8 mouse cellular contexts compared by ENCODE assay signal in genomic region chr5:134373912-134374488, GRCm38 (mm10). TPM values are rescaled to one million over a fixed set of nuclear protein-coding genes. Genes with fewer than 3 reads are reported as not detected.
A peak's percentile ranks its signal among the peaks of the same experiment; 100 is the strongest.
DNase-seq lines count a peak whose midpoint lies in the region; ATAC-seq and TF ChIP-seq lines count a peak whose summit lies in the region.

No protein-coding gene starts in this region.

- H3K4me2 ChIP-seq in neural tube, embryonic 11.5 days (ENCODE audit: low read depth) = no peak overlapping the region

- H3K27me3 ChIP-seq in liver, adult 2 months (ENCODE audit: control insufficient read depth, insufficient read depth, low read length) = no peaks in the 10 kb centered on the region
- no peaks in the 10 kb centered on the region for H3K27me3 ChIP-seq in neural tube, embryonic 11.5 days (ENCODE audit: control insufficient read depth, insufficient read depth, low read length)

- no peak overlapping the region for H3K9ac ChIP-seq in liver, adult 2 months (ENCODE audit: low read depth, low read length)
- H3K9ac ChIP-seq in neural tube, embryonic 11.5 days (ENCODE audit: low read length) = no peak overlapping the region

- H3K9me3 ChIP-seq in neural tube, embryonic 11.5 days (ENCODE audit: control insufficient read depth, low read length) = no peaks in the 10 kb centered on the region

- 65% methylated on average over 9 of the region's 9 CpGs for WGBS in liver, adult 2 months
- WGBS in neural tube, embryonic 11.5 days = 72% methylated on average over 9 of the region's 9 CpGs

- TF ChIP-seq CTCF in liver, adult 2 months (IDR thresholded peaks at IDR 0.05; ENCODE audit: low read depth, low read length) = peak; percentile 69

- no peaks in the 10 kb centered on the region for H3K79me2 ChIP-seq in liver, adult 2 months (ENCODE audit: control insufficient read depth, insufficient read depth, low read length)

- H3K27ac ChIP-seq in liver, adult 2 months (replicated peaks; ENCODE audit: insufficient read depth, low read depth, low read length) = peak overlapping the region; percentile 79
- H3K27ac ChIP-seq in neural tube, embryonic 11.5 days (ENCODE audit: low read depth, low read length) = no peak overlapping the region

- no peak overlapping the region for H3K4me3 ChIP-seq in liver, adult 2 months (ENCODE audit: insufficient read depth, low read depth, low read length)
- no peak overlapping the region for H3K4me3 ChIP-seq in neural tube, embryonic 11.5 days (ENCODE audit: low read depth, low read length)

- peak; percentile 64 to 67 for DNase-seq in B cell, adult 2 months
- peak; percentile 79 for DNase-seq in NIH3T3 (ENCODE audit: low read depth)
- DNase-seq in cerebellum, postnatal 25 days = peak; percentile 56 to 70
- peak; percentile 70 to 71 for DNase-seq in heart, adult 9 months (ENCODE audit: low spot score in 2 of 2)
- peak; percentile 76 for DNase-seq in kidney, adult 9 months
- peak; percentile 37 for DNase-seq in liver, adult 2 months (ENCODE audit: extremely low read depth, low read depth, low spot score)
- DNase-seq in neural tube, embryonic 11.5 days (ENCODE audit: low spot score) = peak; percentile 60
- peak; percentile 54 for DNase-seq in thymus, postnatal 25 days

- TF ChIP-seq POLR2A in liver, adult 2 months (IDR thresholded peaks at IDR 0.05; ENCODE audit: extremely low read depth, insufficient read depth, low read length) = no peak

- peaks cover 6% of the 10 kb centered on the region; the same call in 1 of the 2 replicates for H3K36me3 ChIP-seq in liver, adult 2 months (ENCODE audit: control insufficient read depth, insufficient read depth, low read length)
- H3K36me3 ChIP-seq in neural tube, embryonic 11.5 days (ENCODE audit: control insufficient read depth, insufficient read depth, low read length) = peaks cover 20% of the 10 kb centered on the region

- H3K4me1 ChIP-seq in liver, adult 2 months (ENCODE audit: control insufficient read depth, insufficient read depth, low read length) = no peaks in the 10 kb centered on the region
- H3K4me1 ChIP-seq in neural tube, embryonic 11.5 days (ENCODE audit: control insufficient read depth, insufficient read depth, low read length) = no peaks in the 10 kb centered on the region

- ATAC-seq in neural tube, embryonic 11.5 days (ENCODE audit: insufficient read depth, low FRiP score, low TSS enrichment) = no peak

RNA-seq across cellular contexts. Expression of gene Gtf2i, which starts 59.4 kb away (rescaled TPM):
- total RNA-seq in liver, adult 2 months (2014; rRNA removed) = 54.2 and 58.3 TPM in 2 replicates
- 31.7 and 37.9 TPM in 2 replicates for polyA plus RNA-seq in liver, adult 2 months (2012; rRNA removed)
- polyA plus RNA-seq in neural tube, embryonic 11.5 days (2014; fragmentation: Nextera tagmentation; extraction: Ambion mirVana) = 193 and 196 TPM in 2 replicates
